Comparison of ENCODE assay signal across 8 mouse cellular contexts in the genomic region with DNA sequence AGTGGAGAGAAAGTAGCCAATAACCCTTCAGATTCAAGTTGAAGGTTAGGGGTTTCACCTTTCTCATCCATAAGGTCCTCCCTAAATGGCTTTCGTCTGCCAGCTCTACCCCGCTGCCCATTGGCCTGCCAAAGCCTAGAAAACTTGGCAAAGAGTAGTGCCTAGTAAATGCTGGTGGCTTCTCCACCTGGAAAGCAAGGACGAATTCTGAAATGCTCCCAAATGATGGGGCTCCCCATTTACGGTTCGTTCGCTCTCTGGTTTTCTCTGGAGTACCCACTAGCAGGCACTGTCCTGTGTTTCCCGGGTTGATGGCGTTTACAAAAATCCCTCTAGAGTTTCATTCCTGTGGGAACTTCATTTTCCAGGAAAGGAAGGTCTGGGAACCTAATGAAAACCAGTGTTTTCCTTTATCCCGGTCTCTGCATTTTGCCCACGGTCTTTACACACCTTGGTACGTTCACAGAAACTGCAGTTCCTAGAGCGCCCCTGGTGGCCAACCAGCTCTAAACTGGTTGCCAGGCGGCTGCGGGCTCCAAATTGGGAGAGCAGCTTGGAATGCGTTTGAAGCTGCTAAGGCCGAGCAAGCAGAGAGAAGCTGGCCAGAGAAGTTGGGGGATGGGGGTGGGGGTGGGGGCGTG. TPM values are rescaled to one million over a fixed set of nuclear protein-coding genes. Genes with fewer than 3 reads are reported as not detected.
A peak's percentile ranks its signal among the peaks of the same experiment; 100 is the strongest.
DNase-seq lines count a peak whose midpoint lies in the region; ATAC-seq and TF ChIP-seq lines count a peak whose summit lies in the region.

No protein-coding gene starts in this region.

- no peaks in the 10 kb centered on the region for H3K9me3 ChIP-seq in hindbrain, postnatal 0 days (ENCODE audit: low read length)

- peak overlapping the region; percentile 73 for H3K4me2 ChIP-seq in hindbrain, postnatal 0 days (ENCODE audit: low read depth, low read length)

- H3K4me3 ChIP-seq in hindbrain, postnatal 0 days (ENCODE audit: low read length) = peak overlapping the region; percentile 57

- peak; percentile 69 for DNase-seq in adrenal gland, adult 8-10 months
- peak; percentile 87 to 89 for DNase-seq in cerebellum, postnatal 4 days (ENCODE audit: low spot score in 2 of 2)
- DNase-seq in gastrocnemius, adult 8-10 months (ENCODE audit: low spot score in 2 of 2) = peak; percentile 25 to 29
- peak; percentile 93 for DNase-seq in hindbrain, postnatal 0 days (ENCODE audit: low spot score)
- peak; percentile 59 for DNase-seq in left cerebral cortex, adult 11 months (ENCODE audit: low spot score)
- DNase-seq in lung, postnatal 25 days (ENCODE audit: low spot score) = peak; percentile 48
- peak; percentile 87 to 89 for DNase-seq in right cerebral cortex, adult 2 months (ENCODE audit: low spot score in 2 of 2)

- no peaks in the 10 kb centered on the region for H3K4me1 ChIP-seq in hindbrain, postnatal 0 days (ENCODE audit: insufficient read depth, low read length)

- no peaks in the 10 kb centered on the region for H3K27me3 ChIP-seq in hindbrain, postnatal 0 days (ENCODE audit: insufficient read depth, low read length)

- peak overlapping the region; percentile 76 for H3K27ac ChIP-seq in hindbrain, postnatal 0 days

- H3K9ac ChIP-seq in hindbrain, postnatal 0 days (replicated peaks; ENCODE audit: low read length) = peak overlapping the region; percentile 49

- no peaks in the 10 kb centered on the region for H3K36me3 ChIP-seq in hindbrain, postnatal 0 days (ENCODE audit: insufficient read depth, low read length)

- TF ChIP-seq CTCF in hindbrain, postnatal 0 days (IDR thresholded peaks at IDR 0.05; ENCODE audit: low read depth) = peak; percentile 81

- peak; percentile 36 for ATAC-seq in hindbrain, postnatal 0 days
- no peak for ATAC-seq in activated CD4-positive, CD25-positive, alpha-beta regulatory T cell, adult 4 months

- 13% methylated on average over 17 of the region's 17 CpGs for WGBS in hindbrain, postnatal 0 days

RNA-seq across cellular contexts. Expression of a gene that starts 1.0 kb away (rescaled TPM):
- total RNA-seq in adrenal gland, adult 8-10 months (2022) = 10 to 100 TPM; 52.9 to 74.7 (median 58.7) TPM
- total RNA-seq in gastrocnemius, adult 8-10 months (2022) = not detected
- 154 and 182 TPM in 2 replicates for total RNA-seq in hindbrain, postnatal 0 days (2014; rRNA removed)
- polyA plus RNA-seq in hindbrain, postnatal 0 days (2015; fragmentation: Nextera tagmentation; extraction: Ambion mirVana) = 187 and 225 TPM in 2 replicates
- not detected for polyA plus RNA-seq in activated CD4-positive, CD25-positive, alpha-beta regulatory T cell, adult 4 months (2017; shearing (Covaris generic))

RNA-seq across cellular contexts. Expression of a gene that starts 18.5 kb away (rescaled TPM):
- total RNA-seq in adrenal gland, adult 8-10 months (2022) = under 1 TPM in 2 of 4 experiments, not detected in 2; 0.17 to 0.34 TPM
- total RNA-seq in gastrocnemius, adult 8-10 months (2022) = not detected
- total RNA-seq in hindbrain, postnatal 0 days (2014; rRNA removed) = 0.22 TPM in 1 of 2 replicates, not detected in the other
- polyA plus RNA-seq in hindbrain, postnatal 0 days (2015; fragmentation: Nextera tagmentation; extraction: Ambion mirVana) = 0.73 and 0.91 TPM in 2 replicates
- under 1 TPM in 1 of 2 experiments, not detected in 1; 0.11 TPM for polyA plus RNA-seq in activated CD4-positive, CD25-positive, alpha-beta regulatory T cell, adult 4 months (2017; shearing (Covaris generic))

Comparison
In these comparisons a context has a peak if more than half of its experiments do, and no peak if none do; other contexts are left out.
1. DNase-seq: peak in every context shown above with its lines; median percentile 93 in hindbrain, postnatal 0 days; 88 in cerebellum, postnatal 4 days; 88 in right cerebral cortex, adult 2 months; 69 in adrenal gland, adult 8-10 months; 59 in left cerebral cortex, adult 11 months; 48 in lung, postnatal 25 days; 27 in gastrocnemius, adult 8-10 months.
2. RNA of a gene that starts 1.0 kb away (total RNA-seq): 154 to 182 TPM in hindbrain, postnatal 0 days and 52.9 to 74.7 TPM in adrenal gland, adult 8-10 months; not detected in gastrocnemius, adult 8-10 months; every median in the first group is over 10 times any median in the second.